Mouse (Mus musculus): Measurements from ENCODE around the gene Slamf8.
A peak's percentile ranks its signal among the peaks of the same experiment; 100 is the strongest.

Slamf8 gene

GRCm38 (mm10) chr1:172593956-172594355 lies 3.6 kb upstream of the Slamf8 start:
- no peak for DNase-seq (ENCODE audit: extremely low spot score, low spot score)

GRCm38 (mm10) chr1:172593321-172593720 lies 3.0 kb upstream of the Slamf8 start:
- DNase-seq (ENCODE audit: extremely low spot score, low spot score), result no peak

GRCm38 (mm10) chr1:172585612-172586567 lies 4.5 kb downstream of the Slamf8 start:
- no peak for DNase-seq (ENCODE audit: extremely low spot score, low spot score)

GRCm38 (mm10) chr1:172585026-172585425 lies 5.3 kb downstream of the Slamf8 start:
- DNase-seq (ENCODE audit: extremely low spot score, low spot score), result no peak

DNA sequence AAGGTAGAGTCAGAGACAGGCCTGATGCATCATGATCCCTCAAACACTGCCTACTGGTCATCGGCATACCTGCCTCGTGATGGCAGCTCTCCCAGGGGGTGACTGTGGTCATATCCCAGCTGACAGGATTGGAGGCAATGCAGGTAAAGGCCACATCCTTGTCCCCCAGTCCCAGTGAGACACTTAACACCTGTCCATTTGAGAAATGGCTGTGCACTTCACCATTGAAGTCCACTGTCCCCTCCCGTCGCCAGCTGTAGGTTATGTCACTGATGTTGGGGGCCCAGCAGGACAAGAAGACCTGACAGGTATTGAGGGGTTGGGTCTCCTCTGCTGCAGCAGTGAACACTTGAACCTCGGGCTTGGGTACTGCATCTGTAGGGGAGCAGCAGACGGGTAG lies 6.1 kb downstream of the Slamf8 start:
- DNase-seq (ENCODE audit: extremely low spot score, low spot score), result no peak

GRCm38 (mm10) chr1:172582436-172582835 lies 7.9 kb downstream of the Slamf8 start:
- no peak for DNase-seq (ENCODE audit: extremely low spot score, low spot score)

DNA sequence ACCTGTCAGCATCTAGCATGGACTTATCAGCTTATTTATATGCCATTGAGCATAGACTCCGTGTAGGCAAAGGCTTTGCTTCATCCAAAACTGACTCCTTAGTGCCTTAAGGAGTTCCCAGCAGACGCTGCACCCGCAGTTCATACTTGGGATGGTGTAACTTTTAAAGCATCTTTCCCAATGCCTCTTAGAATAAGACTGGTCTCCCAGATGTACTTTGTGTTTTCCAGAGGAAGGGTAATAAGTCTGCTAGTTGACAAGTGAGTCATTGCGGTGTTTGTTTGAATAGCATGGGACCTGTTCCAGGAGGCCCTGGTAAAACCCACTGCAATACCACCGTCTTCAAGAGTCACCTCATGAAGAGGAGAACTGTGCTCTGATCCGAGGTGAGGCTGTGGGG lies 10.3 kb downstream of the Slamf8 start:
- no peak for DNase-seq (ENCODE audit: extremely low spot score, low spot score)

DNA sequence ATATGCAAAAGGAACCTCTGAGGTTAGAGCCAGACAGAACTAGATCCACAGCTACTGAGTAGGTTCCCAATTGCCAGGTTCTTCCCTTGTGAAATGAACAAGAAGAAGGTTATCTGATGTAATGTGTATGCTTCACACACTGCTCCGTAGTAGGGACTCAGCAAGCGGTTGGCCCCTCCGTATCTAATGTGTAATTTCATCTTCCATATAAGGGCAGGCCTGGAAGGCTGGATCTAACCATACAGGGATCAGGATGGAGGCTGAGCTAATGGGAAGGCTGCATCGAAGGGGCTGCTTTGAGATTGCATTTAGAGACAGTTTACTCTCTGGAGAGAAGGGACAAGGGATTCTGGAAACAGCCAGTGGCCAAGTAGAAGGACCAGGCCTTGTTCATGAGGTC lies 22.6 kb downstream of the Slamf8 start:
- DNase-seq (ENCODE audit: extremely low spot score, low spot score), result no peak

DNA sequence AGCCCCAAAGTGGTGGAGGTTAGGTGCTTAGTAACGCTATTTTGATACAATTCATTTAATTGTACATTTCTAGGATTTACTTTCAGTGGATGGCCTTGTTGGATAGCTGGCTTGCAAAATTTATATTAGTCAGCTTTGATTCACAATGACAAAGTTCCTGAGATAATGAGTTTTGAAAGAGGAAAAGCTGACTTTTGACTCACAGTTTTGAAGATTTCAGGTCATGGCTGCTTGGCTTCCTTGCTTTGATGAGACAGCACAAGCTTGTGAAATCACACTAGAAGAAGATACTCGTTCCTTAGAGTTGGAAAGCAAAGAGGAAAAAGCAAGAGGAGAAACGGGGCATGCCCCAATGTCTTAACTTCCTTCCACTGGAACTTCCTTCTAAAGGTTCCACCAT lies 24.2 kb downstream of the Slamf8 start:
- no peak for DNase-seq (ENCODE audit: extremely low spot score, low spot score)

DNA sequence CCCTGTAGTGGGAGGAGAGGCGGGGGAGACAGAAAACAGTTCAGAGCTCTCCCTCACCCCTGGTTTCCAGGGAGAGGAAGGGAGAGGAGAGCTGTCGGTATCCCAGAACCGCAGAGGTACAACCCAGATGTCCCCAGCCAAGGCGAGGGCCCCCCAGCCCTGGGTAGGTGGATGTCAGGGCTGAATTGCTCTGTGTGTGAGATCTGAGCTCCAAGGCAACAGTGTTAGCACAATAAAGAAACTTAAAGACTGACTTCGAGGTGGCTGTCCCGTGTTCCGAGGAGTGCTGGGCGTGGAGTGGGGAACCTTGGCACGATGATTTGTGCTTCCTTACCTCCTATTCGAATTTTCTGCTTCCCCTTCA lies 26.9 kb downstream of the Slamf8 start:
- no peak for DNase-seq (ENCODE audit: extremely low spot score, low spot score)

- peak; percentile 85 for DNase-seq (ENCODE audit: extremely low spot score, low spot score)
These were observed 27.5 kb downstream of the Slamf8 start for GRCm38 (mm10) chr1:172562641-172563464.

DNA sequence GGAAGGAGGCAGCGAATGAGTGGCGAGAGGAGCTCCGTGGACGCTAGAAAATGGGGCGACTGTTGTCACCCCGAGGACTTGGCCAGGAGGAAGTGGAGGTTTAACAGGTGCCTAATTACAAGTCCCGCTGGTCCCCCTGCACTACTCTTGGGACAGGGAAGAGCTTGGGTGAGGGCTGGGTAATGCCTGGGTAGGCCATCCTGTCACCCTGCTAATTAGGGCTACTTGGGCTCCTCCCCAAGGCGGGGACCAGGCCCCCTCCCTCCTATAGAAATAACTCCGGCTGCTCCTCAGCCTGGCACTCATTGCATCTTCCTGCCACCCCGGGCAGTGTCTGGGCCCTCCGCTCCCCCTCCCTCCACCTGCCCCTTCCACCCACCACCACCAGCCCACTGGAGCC lies 34.7 kb downstream of the Slamf8 start, which contains the start of gene Vsig8:
TSS of gene Vsig8 (plus strand) at position 301 of the 400 bp plus-strand sequence.
- DNase-seq (ENCODE audit: extremely low spot score, low spot score), result no peak

GRCm38 (mm10) chr1:172552623-172553022 lies 37.7 kb downstream of the Slamf8 start:
- DNase-seq (ENCODE audit: extremely low spot score, low spot score), result no peak

- DNase-seq (ENCODE audit: extremely low spot score, low spot score), result no peak
These were observed 39.4 kb downstream of the Slamf8 start for GRCm38 (mm10) chr1:172551009-172551408.

- DNase-seq (ENCODE audit: extremely low spot score, low spot score), result peak; percentile 51
These were observed 39.8 kb downstream of the Slamf8 start for GRCm38 (mm10) chr1:172550551-172550951.

DNA sequence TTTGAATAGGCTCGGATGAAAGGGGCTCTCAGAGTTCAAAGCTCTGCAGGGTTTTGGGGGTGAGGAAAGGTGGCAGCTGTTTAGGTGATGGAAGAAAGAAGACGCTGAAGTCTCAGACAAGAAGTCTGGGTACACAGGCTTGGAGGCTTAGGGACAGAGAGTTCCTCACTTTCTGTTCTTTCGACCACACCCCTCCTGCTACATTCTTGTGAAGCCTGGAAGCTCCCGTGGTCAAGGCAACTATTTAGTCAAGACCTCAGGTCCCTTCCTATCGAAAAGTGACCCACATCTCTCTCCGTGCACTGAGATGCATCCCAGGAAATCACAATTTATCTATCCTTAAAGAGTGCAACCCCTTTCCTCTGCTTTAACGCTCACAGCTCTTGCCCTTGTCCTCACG lies 40.7 kb downstream of the Slamf8 start:
- DNase-seq (ENCODE audit: extremely low spot score, low spot score), result no peak

- DNase-seq (ENCODE audit: extremely low spot score, low spot score), result no peak
These were observed 41.1 kb downstream of the Slamf8 start for GRCm38 (mm10) chr1:172549314-172549713.

GRCm38 (mm10) chr1:172548501-172548900 lies 41.9 kb downstream of the Slamf8 start:
- no peak for DNase-seq (ENCODE audit: extremely low spot score, low spot score)

GRCm38 (mm10) chr1:172546062-172546461 lies 44.3 kb downstream of the Slamf8 start:
- DNase-seq (ENCODE audit: extremely low spot score, low spot score), result no peak

DNA sequence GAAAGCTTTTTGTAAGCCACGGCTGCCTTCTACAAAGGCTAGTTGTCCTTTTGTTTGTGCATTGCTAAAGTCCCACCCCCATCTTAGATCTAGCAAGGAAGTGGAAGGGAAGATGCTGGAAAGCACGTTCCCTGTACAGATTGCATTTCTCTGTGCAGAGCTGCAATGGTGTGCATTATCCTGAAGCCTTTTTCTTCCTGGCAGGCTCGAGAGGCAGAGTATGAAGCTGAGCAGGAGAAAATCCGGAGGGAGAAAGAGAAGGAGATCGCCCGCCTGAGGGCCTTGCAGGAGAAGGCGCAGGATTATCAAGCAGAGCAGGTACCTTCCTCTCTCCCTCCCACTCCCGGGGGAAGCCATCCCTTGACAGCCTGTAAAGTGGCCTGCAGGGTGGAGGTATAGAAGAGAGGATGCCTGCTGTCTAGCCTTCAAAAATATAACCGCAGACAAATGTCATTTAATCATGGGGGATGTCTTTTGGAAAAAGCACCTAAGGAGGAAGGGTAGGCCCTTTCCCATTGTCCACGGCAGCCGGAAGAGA lies 50.0 kb downstream of the Slamf8 start:
- no peak for DNase-seq (ENCODE audit: extremely low spot score, low spot score)

DNA sequence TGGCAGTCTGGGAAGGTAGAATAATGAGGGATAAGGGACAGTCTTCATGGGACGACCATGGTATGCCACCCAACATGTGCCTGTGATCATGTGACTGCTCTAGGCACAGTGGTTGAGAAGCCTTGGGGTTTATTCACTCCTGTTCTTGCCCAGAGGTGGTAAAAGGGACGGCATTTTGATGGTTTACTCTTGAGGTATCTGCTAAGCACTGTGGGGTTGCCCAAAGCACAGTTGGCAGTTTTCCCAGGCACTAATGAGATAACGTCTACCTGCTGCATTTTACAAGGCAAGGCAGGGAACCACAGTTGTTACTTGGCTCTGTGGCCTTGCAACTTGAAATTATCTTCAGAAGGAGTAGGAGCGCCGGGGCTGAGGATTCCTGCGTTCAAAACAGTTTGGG lies 50.5 kb downstream of the Slamf8 start:
- DNase-seq (ENCODE audit: extremely low spot score, low spot score), result no peak

DNA sequence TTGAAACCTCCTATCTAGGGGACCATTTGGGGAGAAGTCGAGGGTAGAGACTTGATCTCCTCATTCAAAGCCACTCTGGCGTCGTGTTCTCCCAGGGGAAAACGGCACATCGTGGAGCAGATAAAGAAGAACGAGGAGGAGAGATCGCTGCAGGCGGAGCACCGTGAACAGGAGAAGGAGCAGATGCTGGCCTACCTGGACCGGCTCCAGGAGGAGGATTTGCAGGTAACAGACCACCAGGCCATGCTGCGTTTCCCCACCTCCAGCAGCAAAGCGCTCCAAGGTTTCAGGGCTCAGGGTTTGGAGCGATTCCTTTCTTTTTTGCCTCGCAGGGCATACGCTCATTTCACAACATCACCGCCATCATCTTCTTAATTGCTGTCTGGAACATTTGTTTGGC lies 55.3 kb downstream of the Slamf8 start:
- no peak for DNase-seq (ENCODE audit: extremely low spot score, low spot score)
